Mouse (Mus musculus): ENCODE data around the gene Klrb1a. TPM values are rescaled to one million over a fixed set of nuclear protein-coding genes. Genes with fewer than 3 reads are reported as not detected.
"Not testable (repeated sequence)": the region's sequence is repeated elsewhere in the genome, so short reads cannot be mapped to it uniquely, and the experiment has no call there.

Gene Klrb1a
- total RNA-seq (2015) = 0.74 TPM in 1 of 2 replicates, not detected in the other
- not detected in 2 replicates for total RNA-seq (2017)

GRCm38 (mm10) chr6:128623433-128623832, at the start of gene Klrb1a:
Gene Klrb1a, minus strand, starts transcription at chr6:128623533.
- not testable (repeated sequence) for ATAC-seq (replicated peaks; ENCODE audit: poor library complexity)

- no peak for ATAC-seq (replicated peaks; ENCODE audit: poor library complexity)
These were observed 46.6 kb upstream of the Klrb1a start for GRCm38 (mm10) chr6:128669936-128670335.

- peak; percentile 72 for ATAC-seq (replicated peaks; ENCODE audit: poor library complexity)
These were observed 38.9 kb upstream of the Klrb1a start, which contains the start of gene Clec2h for GRCm38 (mm10) chr6:128662206-128662605. Gene Clec2h, plus strand, starts transcription at chr6:128662385.

GRCm38 (mm10) chr6:128661249-128661648, 37.9 kb upstream of the Klrb1a start:
- ATAC-seq (replicated peaks; ENCODE audit: poor library complexity) = no peak

- peak; percentile 62 for ATAC-seq (replicated peaks; ENCODE audit: poor library complexity)
These were observed 29.6 kb upstream of the Klrb1a start for GRCm38 (mm10) chr6:128652938-128653337.

- not testable (repeated sequence) for ATAC-seq (replicated peaks; ENCODE audit: poor library complexity)
These were observed 27.5 kb upstream of the Klrb1a start for GRCm38 (mm10) chr6:128650827-128651226.

GRCm38 (mm10) chr6:128650187-128650586, 26.9 kb upstream of the Klrb1a start:
- no peak for ATAC-seq (replicated peaks; ENCODE audit: poor library complexity)

GRCm38 (mm10) chr6:128649681-128650080, 26.3 kb upstream of the Klrb1a start:
- ATAC-seq (replicated peaks; ENCODE audit: poor library complexity) = no peak

- ATAC-seq (replicated peaks; ENCODE audit: poor library complexity) = not testable (repeated sequence)
These were observed 22.4 kb upstream of the Klrb1a start for GRCm38 (mm10) chr6:128645708-128646107.

- peak; percentile 55 for ATAC-seq (replicated peaks; ENCODE audit: poor library complexity)
These were observed 21.4 kb upstream of the Klrb1a start for GRCm38 (mm10) chr6:128644694-128645093.

- no peak for ATAC-seq (replicated peaks; ENCODE audit: poor library complexity)
These were observed 20.7 kb upstream of the Klrb1a start for GRCm38 (mm10) chr6:128643999-128644398.

GRCm38 (mm10) chr6:128641116-128641716, 17.9 kb upstream of the Klrb1a start:
- ATAC-seq (replicated peaks; ENCODE audit: poor library complexity) = peak; percentile 80

GRCm38 (mm10) chr6:128640673-128641072, 17.3 kb upstream of the Klrb1a start:
- no peak for ATAC-seq (replicated peaks; ENCODE audit: poor library complexity)

GRCm38 (mm10) chr6:128630912-128631905, 7.9 kb upstream of the Klrb1a start:
- not testable (repeated sequence) for ATAC-seq (replicated peaks; ENCODE audit: poor library complexity)

- ATAC-seq (replicated peaks; ENCODE audit: poor library complexity) = peak; percentile 97
These were observed 6.7 kb upstream of the Klrb1a start for GRCm38 (mm10) chr6:128629771-128630739.

- ATAC-seq (replicated peaks; ENCODE audit: poor library complexity) = not testable (repeated sequence)
These were observed 1.9 kb upstream of the Klrb1a start for GRCm38 (mm10) chr6:128625246-128625645.

GRCm38 (mm10) chr6:128624425-128624824, 1.1 kb upstream of the Klrb1a start:
- ATAC-seq (replicated peaks; ENCODE audit: poor library complexity) = peak; percentile 60

- ATAC-seq (replicated peaks; ENCODE audit: poor library complexity) = no peak
These were observed 600 bp downstream of the Klrb1a start for GRCm38 (mm10) chr6:128622733-128623132.

- no peak for ATAC-seq (replicated peaks; ENCODE audit: poor library complexity)
These were observed 17.0 kb downstream of the Klrb1a start for GRCm38 (mm10) chr6:128606350-128606749.

GRCm38 (mm10) chr6:128604512-128604911, 18.8 kb downstream of the Klrb1a start:
- ATAC-seq (replicated peaks; ENCODE audit: poor library complexity) = peak; percentile 94
